Mouse (Mus musculus): ENCODE data around the gene Olfr406. TPM values are rescaled to one million over a fixed set of nuclear protein-coding genes. Genes with fewer than 3 reads are reported as not detected.

Gene Olfr406
- polyA plus RNA-seq (2012; ENCODE audit: low replicate concordance) = not detected in 2 replicates

GRCm38 (mm10) chr11:74259508-74259907, at the start of gene Olfr406:
Gene Olfr406, plus strand, starts transcription at chr11:74259808.

GRCm38 (mm10) chr11:74211279-74211678, 48.3 kb upstream of the Olfr406 start, which contains the start of gene Olfr43:
Gene Olfr43, minus strand, starts transcription at chr11:74211379.

GRCm38 (mm10) chr11:74283436-74283835, 23.8 kb downstream of the Olfr406 start, which contains the start of gene Olfr59:
Gene Olfr59, plus strand, starts transcription at chr11:74283736.

Other genes with a start within 250 kb of the Olfr406 start
- not detected in 2 replicates for gene Olfr139, start 203.3 kb upstream of the Olfr406 start, polyA plus RNA-seq (2012; ENCODE audit: low replicate concordance)
- 0.18 TPM in 1 of 2 replicates, not detected in the other for gene Olfr399, start 203.2 kb upstream of the Olfr406 start, polyA plus RNA-seq (2012; ENCODE audit: low replicate concordance)
- gene Zfp616, start 189.9 kb upstream of the Olfr406 start, polyA plus RNA-seq (2012; ENCODE audit: low replicate concordance) = 0.06 TPM in 1 of 2 replicates, not detected in the other
- not detected in 2 replicates for gene Olfr401, start 146.1 kb upstream of the Olfr406 start, polyA plus RNA-seq (2012; ENCODE audit: low replicate concordance)
- not detected in 2 replicates for gene Olfr402, start 106.3 kb upstream of the Olfr406 start, polyA plus RNA-seq (2012; ENCODE audit: low replicate concordance)
- gene Olfr403, start 73.6 kb upstream of the Olfr406 start, polyA plus RNA-seq (2012; ENCODE audit: low replicate concordance) = not detected in 2 replicates
- not detected in 2 replicates for gene Olfr43, start 48.4 kb upstream of the Olfr406 start, polyA plus RNA-seq (2012; ENCODE audit: low replicate concordance)
- gene Olfr59, start 23.9 kb downstream of the Olfr406 start, polyA plus RNA-seq (2012; ENCODE audit: low replicate concordance) = not detected in 2 replicates
- gene Olfr410, start 78.2 kb downstream of the Olfr406 start, polyA plus RNA-seq (2012; ENCODE audit: low replicate concordance) = 0.05 TPM in 1 of 2 replicates, not detected in the other
- not detected in 2 replicates for gene Olfr411, start 92.8 kb downstream of the Olfr406 start, polyA plus RNA-seq (2012; ENCODE audit: low replicate concordance)
- not detected in 2 replicates for gene Olfr412, start 102.3 kb downstream of the Olfr406 start, polyA plus RNA-seq (2012; ENCODE audit: low replicate concordance)

Data from leukemia stem cell, adult 10-12 weeks (primary cell).